Mouse (Mus musculus) 3134 (cell line): ENCODE results near the gene Ppp1r12a.

Experiments
- DNase-seq: peaks from one replicate; pipeline ENCODE4 v3.0.0-alpha.2; 2011; ENCODE audit warnings: low spot score; ENCODE audit not compliant: insufficient read length; ENCODE audit errors: extremely low read depth

Gene Ppp1r12a

DNA sequence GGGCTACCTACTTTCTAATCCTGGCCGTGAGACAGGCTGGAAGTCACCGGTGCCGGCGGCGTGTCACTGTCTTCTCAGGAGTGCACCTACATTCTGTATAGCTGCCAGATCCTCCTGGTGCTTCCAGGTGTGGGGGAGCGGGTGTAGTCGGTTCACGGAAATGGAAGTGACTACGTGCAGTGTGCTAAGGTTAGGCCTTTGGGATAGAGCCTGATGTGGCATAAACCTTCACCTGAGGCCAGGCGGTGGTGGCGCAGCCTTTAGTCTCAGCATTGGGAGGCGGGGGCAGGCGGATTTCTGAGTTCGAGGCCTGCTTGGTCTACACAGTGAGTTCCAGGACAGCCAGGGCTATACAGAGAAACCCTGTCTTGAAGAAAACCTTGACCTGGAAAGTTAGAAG lies 3.0 kb upstream of the Ppp1r12a start:
- DNase-seq, result no peak

DNA sequence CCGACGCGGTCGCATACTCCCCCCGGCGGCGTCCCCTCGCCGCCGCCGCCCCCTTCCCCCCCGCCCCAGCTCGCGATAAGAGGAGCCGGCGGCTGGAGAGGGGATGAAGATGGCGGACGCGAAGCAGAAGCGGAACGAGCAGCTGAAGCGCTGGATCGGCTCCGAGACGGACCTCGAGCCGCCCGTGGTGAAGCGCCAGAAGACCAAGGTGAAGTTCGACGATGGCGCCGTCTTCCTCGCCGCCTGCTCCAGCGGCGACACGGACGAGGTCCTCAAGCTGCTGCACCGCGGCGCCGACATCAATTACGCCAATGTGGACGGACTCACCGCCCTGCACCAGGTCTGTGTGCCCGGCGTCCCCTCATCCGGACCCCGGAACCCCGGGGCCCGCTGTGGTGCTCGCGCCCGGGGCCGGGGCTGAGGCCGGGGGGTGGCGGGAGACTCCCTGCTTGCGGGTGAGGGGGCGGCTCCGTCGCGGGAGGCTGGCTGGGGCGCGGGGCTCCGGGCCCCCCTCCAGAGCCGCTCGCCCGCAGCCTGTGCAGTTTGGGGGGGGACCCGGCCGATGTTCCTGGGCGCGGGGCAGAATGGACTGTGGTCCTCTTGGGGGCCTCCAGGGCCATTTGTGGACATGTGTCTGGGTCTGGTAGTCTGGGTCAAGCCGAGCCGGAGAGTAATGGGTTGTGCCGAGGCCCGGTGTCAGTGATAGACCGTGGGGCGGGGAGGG lies 466 bp downstream of the Ppp1r12a start:
- DNase-seq, result peak; percentile 56

DNA sequence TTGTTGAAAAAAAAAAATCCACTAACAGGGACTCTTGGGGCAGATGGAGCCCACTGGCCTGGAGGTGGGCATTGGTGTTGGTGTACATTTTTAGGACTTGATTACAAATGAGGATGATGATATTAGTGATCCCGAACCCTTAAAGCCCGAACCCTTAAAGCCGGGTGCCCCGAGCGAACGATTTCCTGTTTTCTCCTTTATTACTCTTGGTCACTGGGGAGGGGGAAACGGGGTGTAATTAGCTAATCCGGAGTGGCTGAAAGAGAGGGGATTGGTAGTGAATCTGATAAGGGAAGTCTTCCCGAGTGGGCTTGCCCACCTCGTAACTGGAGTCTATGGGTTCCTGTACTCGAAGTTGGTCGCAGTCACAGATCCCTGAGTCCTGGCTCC lies 1.0 kb downstream of the Ppp1r12a start:
- DNase-seq, result no peak

DNA sequence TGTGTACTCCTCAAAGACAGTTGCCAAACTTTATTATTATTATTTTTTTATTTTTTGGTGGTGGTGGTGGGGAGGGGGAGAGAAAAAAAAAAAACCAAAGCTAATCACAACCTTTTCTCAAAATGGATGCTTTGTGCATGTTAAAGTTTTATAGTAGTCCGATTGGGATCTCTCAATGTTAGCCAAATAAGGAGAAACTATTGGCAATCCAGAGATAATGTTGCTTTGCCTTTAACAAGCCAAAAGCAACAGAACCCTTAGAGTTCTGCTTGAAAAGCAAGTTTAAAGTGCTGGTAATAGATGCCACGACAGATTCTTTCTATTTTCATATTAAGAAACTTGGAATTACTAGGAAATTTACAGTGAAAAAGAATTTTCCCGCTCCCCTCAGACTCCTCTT lies 1.5 kb downstream of the Ppp1r12a start:
- DNase-seq, result no peak

DNA sequence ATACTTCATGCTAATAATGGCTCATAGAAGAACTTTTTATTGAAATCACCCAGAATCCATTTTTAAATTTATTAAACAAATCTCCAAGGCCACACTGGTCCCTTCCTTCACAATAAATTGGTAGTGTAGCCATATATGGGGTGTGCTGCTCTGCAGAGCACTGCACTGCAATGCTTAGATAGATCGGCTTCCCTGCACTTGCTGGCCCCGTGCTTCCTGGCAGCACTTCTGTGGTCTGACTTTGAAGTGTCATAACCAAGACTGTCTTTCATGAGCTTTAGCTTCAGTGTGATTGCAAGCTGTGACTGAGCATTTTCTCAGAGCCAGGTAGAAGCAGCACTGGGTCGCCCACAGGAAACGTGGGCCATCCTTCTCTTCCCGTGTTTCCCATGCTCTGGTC lies 5.8 kb downstream of the Ppp1r12a start:
- no peak for DNase-seq

DNA sequence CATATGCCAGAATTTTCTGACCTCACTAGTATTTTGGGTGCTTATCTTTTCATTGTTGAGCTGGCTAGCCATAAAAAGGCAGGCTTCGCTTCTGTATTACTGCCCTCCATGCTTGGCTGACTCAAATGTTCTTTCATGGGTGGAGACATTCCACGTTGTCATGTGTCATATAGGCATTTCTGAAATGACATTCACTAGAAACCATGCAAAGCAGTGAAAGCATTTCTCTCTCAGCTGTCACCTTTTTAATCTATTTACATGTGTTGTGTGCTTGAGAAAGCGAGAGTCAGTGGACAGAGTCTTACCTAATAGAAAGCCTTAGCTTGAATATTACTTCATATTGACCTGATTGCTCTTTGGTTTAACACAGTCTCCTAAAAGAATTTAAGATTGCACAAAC lies 8.8 kb downstream of the Ppp1r12a start:
- DNase-seq, result no peak

DNA sequence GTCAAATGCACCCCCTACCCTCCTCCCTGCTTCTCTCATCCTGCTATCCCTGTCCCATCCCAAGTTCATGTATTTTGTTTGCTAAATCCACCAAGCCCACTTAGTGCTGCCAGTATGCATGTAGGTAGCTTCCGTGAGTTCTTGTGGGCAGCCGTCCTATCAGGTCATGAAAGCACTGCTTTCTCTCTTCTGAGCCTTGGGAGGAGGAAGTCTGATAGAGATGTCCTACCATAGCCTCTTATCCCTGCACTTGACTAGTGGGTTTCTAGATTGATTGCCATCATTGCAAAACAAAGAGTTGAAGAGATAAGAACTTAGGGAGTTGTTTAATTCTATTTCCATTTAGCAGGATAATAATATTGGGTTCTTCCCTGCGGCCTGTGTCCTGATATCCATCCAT lies 9.6 kb downstream of the Ppp1r12a start:
- no peak for DNase-seq

DNA sequence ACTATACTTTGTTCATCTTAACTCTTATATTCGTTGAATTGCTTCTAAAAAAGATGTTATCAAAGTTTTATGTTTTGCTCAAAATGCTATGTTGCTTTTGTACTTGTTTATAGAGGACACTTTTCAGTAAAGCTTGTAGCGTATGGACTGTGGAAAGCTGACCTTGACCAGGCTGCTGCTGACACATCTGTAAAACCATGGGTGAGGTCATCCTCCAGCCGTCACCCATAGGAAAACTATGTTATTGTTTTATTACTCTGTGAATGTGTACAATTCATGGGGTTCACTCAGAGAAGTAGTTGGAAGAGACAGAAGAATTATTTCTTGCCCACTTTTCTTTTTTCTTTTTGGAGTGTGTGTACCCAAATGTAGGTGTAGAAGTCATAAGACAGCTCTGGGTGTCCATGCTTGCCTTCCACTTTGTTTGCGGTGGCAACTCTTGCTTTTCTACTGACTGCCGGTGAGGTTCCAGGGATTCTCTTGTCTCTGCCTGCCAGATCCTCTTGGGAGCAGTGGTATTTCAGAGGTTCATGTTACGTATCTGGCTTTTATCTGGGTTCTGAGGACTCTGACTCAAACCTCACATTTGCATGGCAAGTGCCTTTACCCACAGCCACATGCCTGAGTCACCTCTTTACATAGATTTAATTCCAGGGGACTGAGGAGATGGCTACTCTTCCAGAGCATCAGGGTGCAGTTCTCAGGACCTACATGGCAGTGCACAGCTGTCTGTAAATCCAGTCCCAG lies 11.0 kb downstream of the Ppp1r12a start:
- peak; percentile 75 for DNase-seq

DNA sequence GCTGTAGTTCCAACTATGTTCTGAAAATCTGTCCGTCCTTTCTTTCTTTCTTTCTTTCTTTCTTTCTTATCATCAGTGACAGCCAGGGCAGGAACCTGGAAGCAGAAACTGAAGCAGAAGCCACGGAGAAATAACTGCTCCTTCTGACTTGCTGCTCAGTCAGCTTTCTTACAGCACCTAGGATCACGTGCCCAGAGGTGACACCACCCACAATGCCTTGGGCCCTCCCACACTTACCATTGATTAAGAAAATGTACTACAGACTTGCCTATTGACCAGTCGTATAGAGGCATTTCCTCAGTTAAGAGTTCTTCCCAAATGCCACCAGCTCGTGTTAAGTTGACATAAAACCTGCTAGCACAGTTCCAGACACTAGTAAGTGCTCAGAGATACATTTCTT lies 12.1 kb downstream of the Ppp1r12a start:
- no peak for DNase-seq

DNA sequence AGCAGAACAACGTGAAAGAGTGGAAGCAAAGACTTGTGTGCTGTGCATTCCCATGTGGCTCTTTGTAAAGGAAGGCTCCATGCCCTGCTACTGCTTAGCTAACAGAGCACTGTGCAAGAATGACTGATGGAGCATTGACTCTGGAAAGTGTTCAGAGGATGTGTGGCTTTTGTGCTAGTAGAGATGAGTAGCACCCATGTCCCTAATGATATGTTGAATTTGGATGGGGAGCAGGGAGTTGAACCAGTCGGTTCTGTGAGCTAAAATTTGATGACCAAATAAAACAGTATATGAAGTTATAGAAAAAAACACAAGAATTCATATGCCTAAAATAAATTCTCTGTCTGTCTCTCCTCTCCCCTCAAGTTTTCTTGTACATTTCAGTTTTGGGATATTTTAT lies 13.9 kb downstream of the Ppp1r12a start:
- DNase-seq, result no peak

DNA sequence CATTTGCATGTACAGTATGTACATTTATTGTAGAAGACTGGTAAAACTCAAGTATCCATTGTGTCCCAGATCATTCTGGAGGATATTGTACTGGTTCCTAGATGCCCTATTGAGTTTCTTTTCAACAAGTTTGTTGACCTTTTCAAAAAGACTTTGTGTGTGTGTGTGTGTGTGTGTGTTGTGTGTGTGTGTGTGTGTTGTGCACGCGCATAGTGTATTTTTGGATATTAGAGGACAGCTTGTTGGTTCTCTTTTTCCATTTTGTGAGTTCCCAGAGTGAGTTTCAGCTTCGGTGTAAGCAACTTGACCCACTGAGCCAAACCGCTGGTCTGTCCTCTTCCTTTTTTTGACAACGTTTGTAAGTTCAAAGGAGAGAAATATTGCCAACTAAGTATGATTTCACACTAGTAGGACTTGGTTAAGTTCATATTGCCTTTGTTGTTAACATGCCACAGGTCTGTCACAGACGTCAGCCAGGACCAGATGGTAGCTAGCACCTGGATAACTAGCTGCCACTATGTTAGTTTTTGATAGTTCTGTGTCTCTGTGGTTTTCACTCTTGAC lies 16.4 kb downstream of the Ppp1r12a start:
- no peak for DNase-seq

DNA sequence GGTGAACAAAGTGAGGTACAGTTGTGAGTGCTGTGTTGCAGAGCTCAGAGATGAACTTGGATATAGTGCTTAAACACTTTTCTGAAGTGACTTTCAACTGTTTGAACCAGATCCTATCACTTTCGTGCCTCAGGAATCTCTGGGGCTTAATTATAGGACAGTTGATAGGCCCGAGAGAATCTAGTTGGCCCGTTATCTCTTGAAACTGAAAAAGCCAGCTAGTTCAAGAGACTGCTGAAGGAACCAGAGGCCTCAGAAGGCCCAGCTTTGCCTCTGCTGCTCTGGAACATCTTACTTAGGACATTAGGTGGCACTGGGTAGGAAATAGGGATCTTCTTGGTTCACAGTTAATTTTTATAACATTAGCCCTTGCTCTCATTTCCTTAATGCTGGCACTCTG lies 17.4 kb downstream of the Ppp1r12a start:
- DNase-seq, result no peak

DNA sequence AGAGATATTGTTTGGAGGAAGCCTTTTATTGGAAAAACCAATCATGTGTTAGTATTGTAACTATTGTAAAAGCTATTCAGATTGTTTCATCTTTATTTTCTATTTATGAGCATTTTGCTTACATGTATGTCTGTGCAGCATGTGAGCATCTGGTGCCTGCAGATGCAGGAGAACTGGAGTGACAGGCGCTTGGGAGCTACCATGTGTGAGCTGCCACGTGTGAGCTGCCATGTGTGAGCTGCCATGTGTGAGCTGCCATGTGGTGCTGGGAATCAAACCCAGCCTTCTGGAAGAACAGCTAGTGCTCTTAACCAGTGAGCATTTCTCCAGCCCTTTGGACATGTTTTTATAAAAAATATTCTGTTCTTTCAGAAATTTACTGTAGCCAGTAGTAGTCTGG lies 18.3 kb downstream of the Ppp1r12a start:
- DNase-seq, result no peak

DNA sequence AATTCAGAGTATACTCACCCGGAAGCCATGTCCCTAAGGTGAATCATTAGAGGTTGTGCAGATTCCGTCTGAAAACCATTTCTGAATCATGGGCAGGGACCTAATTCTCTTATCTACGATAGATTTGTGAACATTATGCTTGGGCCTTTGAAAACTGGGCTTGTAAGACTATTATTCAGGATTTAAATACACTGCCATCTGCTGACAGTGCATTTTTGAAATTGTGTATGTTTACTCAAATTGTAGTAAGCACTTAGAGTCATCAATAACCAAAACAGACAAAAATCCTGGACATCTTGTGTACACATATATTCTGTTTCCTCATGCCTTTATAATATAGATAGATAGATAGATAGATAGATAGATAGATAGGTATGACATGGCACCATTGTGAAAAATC lies 19.9 kb downstream of the Ppp1r12a start:
- DNase-seq, result no peak

DNA sequence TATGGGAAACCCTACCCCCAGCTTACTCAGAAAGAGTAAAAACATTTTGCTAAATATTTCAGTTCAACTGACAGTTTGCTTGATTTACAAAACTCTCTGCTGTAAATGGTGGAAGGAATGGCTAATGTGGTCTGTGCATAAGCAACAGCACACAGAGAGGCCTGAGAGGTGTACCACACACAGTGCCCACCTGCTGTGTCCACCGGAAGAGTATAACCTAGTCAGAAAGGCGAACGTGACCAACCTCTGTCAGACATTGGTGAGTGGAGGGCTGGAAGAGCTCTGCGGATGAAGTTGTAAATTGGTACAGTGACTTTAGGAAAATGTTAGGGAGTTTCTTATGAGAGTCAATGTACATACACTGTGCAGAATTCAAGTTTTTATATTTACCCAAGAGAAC lies 20.4 kb downstream of the Ppp1r12a start:
- no peak for DNase-seq

DNA sequence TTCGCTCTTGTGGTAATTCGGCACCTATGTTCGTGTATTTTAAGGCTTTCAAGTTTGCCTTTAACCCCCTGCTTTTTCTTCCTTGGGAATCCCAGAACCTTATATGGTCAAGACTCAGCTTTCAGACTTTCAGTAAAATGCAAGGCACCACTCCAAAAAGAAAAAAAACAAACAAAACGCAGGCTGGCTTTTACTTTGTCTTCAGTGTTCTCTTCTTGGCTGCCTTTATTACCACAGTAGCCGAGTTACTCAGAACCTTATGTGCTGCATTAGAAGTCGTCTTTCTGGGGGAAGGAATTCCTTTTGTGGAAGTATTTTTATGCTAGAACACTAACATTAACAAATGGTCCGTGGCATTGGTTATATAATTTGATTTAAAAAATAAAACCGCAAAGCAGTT lies 22.8 kb downstream of the Ppp1r12a start:
- DNase-seq, result peak; percentile 7

DNA sequence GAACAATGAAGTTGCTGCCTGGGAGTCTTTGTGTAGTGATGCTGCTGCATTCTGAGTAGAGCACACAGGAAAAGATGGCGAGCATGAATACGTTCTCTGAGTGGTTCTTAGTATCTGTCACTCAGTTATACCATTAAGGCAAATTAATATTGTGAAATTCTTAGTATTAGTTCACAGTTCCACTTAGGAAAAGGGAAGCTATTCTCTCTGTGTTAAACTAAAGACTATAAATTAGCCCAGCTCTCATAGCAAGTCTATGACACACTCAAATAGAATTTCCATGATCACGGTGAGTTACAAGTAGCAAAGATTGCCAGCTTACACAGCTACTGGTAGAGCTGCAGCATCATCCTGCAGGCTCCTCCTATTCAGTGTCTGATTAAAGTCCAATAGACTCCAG lies 23.3 kb downstream of the Ppp1r12a start:
- peak; percentile 9 for DNase-seq

DNA sequence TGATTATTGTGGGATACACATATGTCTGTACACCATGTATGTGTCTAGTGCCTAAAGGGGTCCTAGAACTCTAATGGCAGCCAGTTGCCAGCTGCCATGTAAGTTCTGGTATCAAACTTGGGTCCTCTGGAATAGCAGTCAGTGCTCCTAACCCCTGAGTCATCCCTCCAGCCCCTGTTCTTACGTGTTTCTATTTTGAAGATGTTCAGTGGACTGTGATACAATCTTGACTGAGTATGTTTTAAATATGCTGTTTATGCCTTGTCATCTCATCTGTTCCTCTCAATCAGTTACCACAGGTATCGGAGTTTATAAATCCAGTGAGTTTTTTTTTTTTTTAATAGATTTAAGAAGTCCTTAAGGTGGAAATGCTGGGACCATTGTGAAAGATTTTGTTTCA lies 27.3 kb downstream of the Ppp1r12a start:
- no peak for DNase-seq

DNA sequence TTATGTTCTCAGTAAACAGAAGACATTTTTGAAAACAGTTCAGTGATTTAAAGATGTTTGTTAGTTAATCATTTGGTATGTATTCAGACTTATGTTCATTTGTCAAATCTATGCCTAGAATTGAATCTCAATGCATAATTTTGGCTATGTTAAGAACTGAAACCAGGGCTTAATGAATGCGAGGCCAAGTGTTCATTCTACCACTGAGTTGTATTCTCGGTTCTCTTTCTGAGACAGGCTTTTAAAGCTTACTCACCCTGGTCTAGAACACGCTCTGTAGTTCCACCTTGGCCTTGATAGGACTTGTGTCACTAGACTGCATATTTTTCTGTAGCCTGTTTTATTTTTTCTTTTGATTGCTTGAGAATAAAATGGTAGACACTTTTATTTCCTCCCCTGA lies 28.0 kb downstream of the Ppp1r12a start:
- DNase-seq, result no peak

DNA sequence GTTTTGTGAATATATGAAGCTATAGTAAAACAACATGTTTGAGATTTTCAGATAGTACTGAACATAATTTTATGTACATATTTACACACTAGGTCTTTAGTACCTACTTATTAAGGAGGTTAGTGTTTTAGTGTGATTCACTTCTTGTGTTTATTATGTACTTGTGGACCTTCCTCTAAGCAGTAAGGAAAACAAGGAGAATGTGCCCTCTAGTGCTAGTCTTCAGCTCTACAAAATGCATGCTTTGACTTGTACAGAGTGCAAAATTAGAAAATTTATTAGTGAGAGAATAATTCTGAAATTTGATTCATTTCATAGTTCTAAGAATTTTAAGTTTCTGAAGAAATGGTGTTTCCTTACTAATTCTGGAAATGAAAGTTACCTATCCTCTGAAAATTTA lies 28.6 kb downstream of the Ppp1r12a start:
- no peak for DNase-seq

DNA sequence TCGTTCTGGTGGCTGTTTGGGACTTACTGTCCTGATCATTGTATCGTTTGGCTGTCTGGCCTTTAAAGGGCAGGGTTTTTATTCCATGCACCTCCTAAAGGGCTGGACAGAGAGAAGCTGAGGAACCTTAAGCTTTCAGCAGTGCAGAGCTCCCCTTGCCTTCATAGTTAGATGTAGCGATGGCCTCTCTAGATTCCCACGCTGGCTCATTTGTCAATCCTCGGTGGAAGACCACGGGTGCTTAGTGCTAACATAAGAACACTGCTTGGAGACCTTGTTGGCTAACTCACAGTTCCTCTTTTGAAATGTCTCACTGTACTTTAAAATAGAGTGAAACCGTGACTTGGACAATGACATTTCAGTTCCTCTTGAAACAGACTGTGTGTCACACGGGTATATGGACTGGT lies 29.4 kb downstream of the Ppp1r12a start:
- no peak for DNase-seq

DNA sequence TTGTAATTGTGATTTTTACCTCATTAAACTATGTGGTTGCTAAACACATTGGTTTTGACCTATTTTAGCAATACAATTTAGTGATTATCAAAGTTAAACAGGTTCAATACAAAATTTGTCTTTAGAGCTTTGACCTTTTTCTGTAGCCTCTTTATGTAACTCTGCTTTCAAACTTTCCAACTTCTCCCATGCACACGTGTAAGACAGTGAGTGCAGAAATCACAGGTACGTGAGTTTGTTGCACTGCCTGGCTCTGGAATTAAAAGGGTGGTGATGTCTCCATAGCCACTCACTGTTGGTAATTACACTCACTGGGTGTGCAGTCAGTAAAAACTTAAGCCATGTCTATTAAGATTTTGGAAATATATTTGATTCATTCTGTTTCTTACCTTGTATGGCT lies 30.3 kb downstream of the Ppp1r12a start:
- no peak for DNase-seq
